Mouse (Mus musculus) midbrain, embryonic 14.5 days (tissue): ENCODE data around the gene Scpep1. TPM values are rescaled to one million over a fixed set of nuclear protein-coding genes. Genes with fewer than 3 reads are reported as not detected.

Experiments
- ATAC-seq: fragments of 200-750 bp; cut with Nextera tagmentation; 2 replicates; pipeline ENCODE4 v1.8.0; 2017; ENCODE audit warnings: moderate number of reproducible peaks, moderate library complexity; ENCODE audit not compliant: low FRiP score, low TSS enrichment
- DNase-seq: peaks from one replicate; pipeline ENCODE4 v3.0.0-alpha.2; 2015
- H3K27ac ChIP-seq: fragments of 300-500 bp; sonication (generic); replicated peaks from 2 replicates; pipeline ENCODE4 v1.5.1; 2014; ENCODE audit warnings: mild to moderate bottlenecking, low read depth, low read length, moderate library complexity
- H3K27me3 ChIP-seq: fragments of 300-500 bp; sonication (generic); 2 replicates; pipeline ENCODE4 v1.6.1; 2014; ENCODE audit warnings: low read length, control low read depth, mixed read lengths; ENCODE audit not compliant: control insufficient read depth, insufficient read depth
- H3K36me3 ChIP-seq: fragments of 300-500 bp; sonication (generic); 2 replicates; pipeline ENCODE4 v1.6.1; 2014; ENCODE audit warnings: low read length, control low read depth; ENCODE audit not compliant: control insufficient read depth, insufficient read depth
- H3K4me1 ChIP-seq: fragments of 300-500 bp; sonication (generic); 2 replicates; pipeline ENCODE4 v1.6.1; 2014; ENCODE audit warnings: mild to moderate bottlenecking, antibody characterized with exemption, low read length, control low read depth; ENCODE audit not compliant: control insufficient read depth, insufficient read depth
- H3K4me2 ChIP-seq: fragments of 300-500 bp; sonication (generic); 2 replicates; pipeline ENCODE4 v1.6.1; 2014; ENCODE audit warnings: mild to moderate bottlenecking, low read length, moderate library complexity
- H3K4me3 ChIP-seq: fragments of 300-500 bp; sonication (generic); replicated peaks from 2 replicates; pipeline ENCODE4 v1.5.1; 2014; ENCODE audit warnings: low read depth, low read length
- H3K9ac ChIP-seq: fragments of 300-500 bp; sonication (generic); replicated peaks from 2 replicates; pipeline ENCODE4 v1.6.1; 2014; ENCODE audit warnings: mild to moderate bottlenecking, low read length, moderate library complexity
- H3K9me3 ChIP-seq: fragments of 300-500 bp; sonication (generic); 2 replicates; pipeline ENCODE4 v1.6.1; 2016; ENCODE audit warnings: low read length, control low read depth, mixed read lengths; ENCODE audit not compliant: control insufficient read depth
- WGBS: fragments of 180-500 bp; shearing (Covaris S2); extraction: QIAGEN DNeasy Blood & Tissue Kit; methylation state at CpG from one replicate; pipeline ENCODE4 v1.1.7; 2014; 5-methylcytosine and 5-hydroxymethylcytosine counted together
- polyA plus RNA-seq: library from polyadenylated mRNA; unstranded; fragments of >200 nt; fragmentation: Nextera tagmentation; extraction: Ambion mirVana; gene quantifications from 2 replicates; pipeline ENCODE4 v1.2.1, GENCODE M21; 2014

The Scpep1 gene
- polyA plus RNA-seq, 1 experiment from 2014 or later, result 26.8 TPM

DNA sequence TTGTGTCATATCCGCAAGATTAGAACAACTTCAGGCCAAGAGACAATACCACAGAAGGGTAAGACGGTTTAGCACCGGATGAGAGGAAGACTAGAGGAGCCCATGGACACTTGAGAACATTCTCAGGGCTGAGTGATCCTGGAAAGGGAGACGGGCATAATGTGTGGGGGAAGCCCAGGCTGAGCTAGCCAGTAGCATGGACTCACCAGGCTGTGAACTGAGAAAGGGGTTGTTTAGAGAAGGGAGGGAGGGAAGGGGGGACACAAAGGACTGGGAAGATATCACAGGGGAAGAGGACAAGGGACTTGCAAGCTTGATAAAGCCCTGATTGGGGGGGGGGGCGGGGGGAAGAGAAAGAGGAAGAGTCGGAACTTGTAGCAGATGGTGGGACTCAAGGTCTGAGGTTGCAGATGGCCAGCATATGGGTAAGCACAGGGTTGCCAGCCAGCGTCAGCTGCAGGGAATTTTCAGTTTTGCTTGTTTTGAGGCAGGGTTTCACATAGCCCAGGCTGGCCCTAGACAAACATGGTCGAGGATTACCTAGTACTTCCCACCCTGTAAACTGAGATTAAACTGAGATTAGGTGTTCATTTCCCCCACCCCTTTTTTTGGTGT is 9.2 kb downstream of the Scpep1 start:
- DNase-seq, result no peak
- Histone ChIP-seq H3K9ac (no peak overlapping the region), H3K27ac (no peak overlapping the region), H3K4me2 (no peak overlapping the region), H3K4me3 (no peak overlapping the region), H3K27me3 (no peaks in the 10 kb centered on the region), H3K4me1 (no peaks in the 10 kb centered on the region), H3K9me3 (no peaks in the 10 kb centered on the region), H3K36me3 (peaks cover 14% of the 10 kb centered on the region; the same call in 1 of the 2 replicates)
- 81% methylated on average over 8 of the region's 8 CpGs for WGBS
- no peak for ATAC-seq

DNA sequence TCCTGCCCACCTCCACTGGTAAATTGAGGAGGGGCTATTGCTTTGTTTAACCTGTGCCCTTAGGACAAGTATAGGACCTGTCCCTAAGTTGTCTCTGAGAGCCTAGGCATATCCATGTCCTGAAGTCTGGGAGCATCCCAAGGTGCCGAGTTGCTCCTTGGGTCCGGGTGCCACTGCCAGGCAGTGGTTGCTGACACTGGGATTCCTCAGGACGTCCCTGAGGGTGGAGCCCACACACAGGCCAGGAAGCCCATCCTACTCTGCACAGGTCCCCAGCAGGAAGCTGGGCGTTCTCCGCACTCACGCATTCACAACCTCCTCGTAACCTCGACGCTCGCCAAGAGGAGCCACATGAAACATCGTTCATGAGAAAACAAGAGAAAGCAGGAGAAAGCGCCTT is 13.8 kb downstream of the Scpep1 start:
- Histone ChIP-seq H3K27ac (no peak overlapping the region), H3K4me3 (no peak overlapping the region), H3K4me1 (no peaks in the 10 kb centered on the region), H3K36me3 (peaks cover 10% of the 10 kb centered on the region; the same call in 1 of the 2 replicates), H3K4me2 (no peak overlapping the region), H3K9ac (no peak overlapping the region), H3K9me3 (no peaks in the 10 kb centered on the region), H3K27me3 (no peaks in the 10 kb centered on the region)
- ATAC-seq (no peak), DNase-seq (no peak)
- WGBS, result 85% methylated on average over 12 of the region's 12 CpGs

- Histone ChIP-seq H3K4me3 (no peak overlapping the region), H3K36me3 (0 out of 2 replicates have a peak, but pooled peaks cover 12% of the 10 kb centered on the region), H3K27ac (no peak overlapping the region), H3K4me2 (no peak overlapping the region), H3K9ac (no peak overlapping the region), H3K4me1 (no peaks in the 10 kb centered on the region), H3K27me3 (no peaks in the 10 kb centered on the region), H3K9me3 (no peaks in the 10 kb centered on the region)
- 98% methylated on average over 4 of the region's 4 CpGs for WGBS
- ATAC-seq (no peak), DNase-seq (no peak)
These were observed 15.6 kb downstream of the Scpep1 start for GRCm38 (mm10) chr11:88939634-88940033.

GRCm38 (mm10) chr11:88938770-88939169 is 16.5 kb downstream of the Scpep1 start:
- 96% methylated on average over 2 of the region's 2 CpGs for WGBS
- Histone ChIP-seq H3K27ac (no peak overlapping the region), H3K9ac (no peak overlapping the region), H3K4me1 (no peaks in the 10 kb centered on the region), H3K36me3 (0 out of 2 replicates have a peak, but pooled peaks cover 6% of the 10 kb centered on the region), H3K4me3 (no peak overlapping the region), H3K27me3 (no peaks in the 10 kb centered on the region), H3K4me2 (no peak overlapping the region), H3K9me3 (no peaks in the 10 kb centered on the region)
- no peak for DNase-seq
- no peak for ATAC-seq

- Histone ChIP-seq H3K36me3 (0 out of 2 replicates have a peak, but pooled peaks cover 6% of the 10 kb centered on the region), H3K4me2 (no peak overlapping the region), H3K4me1 (no peaks in the 10 kb centered on the region), H3K9ac (no peak overlapping the region), H3K27me3 (no peaks in the 10 kb centered on the region), H3K9me3 (no peaks in the 10 kb centered on the region), H3K27ac (no peak overlapping the region), H3K4me3 (no peak overlapping the region)
- DNase-seq (no peak), ATAC-seq (no peak)
- 91% methylated on average over 2 of the region's 2 CpGs for WGBS
These were observed 17.4 kb downstream of the Scpep1 start for GRCm38 (mm10) chr11:88937886-88938285.

- Histone ChIP-seq H3K4me2 (no peak overlapping the region), H3K27me3 (no peaks in the 10 kb centered on the region), H3K27ac (no peak overlapping the region), H3K9ac (no peak overlapping the region), H3K36me3 (peaks cover 10% of the 10 kb centered on the region; the same call in 1 of the 2 replicates), H3K4me3 (no peak overlapping the region), H3K9me3 (no peaks in the 10 kb centered on the region), H3K4me1 (no peaks in the 10 kb centered on the region)
- WGBS, result 94% methylated on average over 19 of the region's 19 CpGs
- no peak for ATAC-seq
- no peak for DNase-seq
These were observed 20.9 kb downstream of the Scpep1 start for GRCm38 (mm10) chr11:88934089-88935000.

GRCm38 (mm10) chr11:88933030-88933429 is 22.2 kb downstream of the Scpep1 start:
- DNase-seq (no peak), ATAC-seq (no peak)
- Histone ChIP-seq H3K27ac (no peak overlapping the region), H3K36me3 (peaks cover 21% of the 10 kb centered on the region), H3K9ac (no peak overlapping the region), H3K9me3 (no peaks in the 10 kb centered on the region), H3K4me1 (no peaks in the 10 kb centered on the region), H3K27me3 (no peaks in the 10 kb centered on the region), H3K4me2 (no peak overlapping the region), H3K4me3 (no peak overlapping the region)
- 92% methylated on average over 9 of the region's 9 CpGs for WGBS

DNA sequence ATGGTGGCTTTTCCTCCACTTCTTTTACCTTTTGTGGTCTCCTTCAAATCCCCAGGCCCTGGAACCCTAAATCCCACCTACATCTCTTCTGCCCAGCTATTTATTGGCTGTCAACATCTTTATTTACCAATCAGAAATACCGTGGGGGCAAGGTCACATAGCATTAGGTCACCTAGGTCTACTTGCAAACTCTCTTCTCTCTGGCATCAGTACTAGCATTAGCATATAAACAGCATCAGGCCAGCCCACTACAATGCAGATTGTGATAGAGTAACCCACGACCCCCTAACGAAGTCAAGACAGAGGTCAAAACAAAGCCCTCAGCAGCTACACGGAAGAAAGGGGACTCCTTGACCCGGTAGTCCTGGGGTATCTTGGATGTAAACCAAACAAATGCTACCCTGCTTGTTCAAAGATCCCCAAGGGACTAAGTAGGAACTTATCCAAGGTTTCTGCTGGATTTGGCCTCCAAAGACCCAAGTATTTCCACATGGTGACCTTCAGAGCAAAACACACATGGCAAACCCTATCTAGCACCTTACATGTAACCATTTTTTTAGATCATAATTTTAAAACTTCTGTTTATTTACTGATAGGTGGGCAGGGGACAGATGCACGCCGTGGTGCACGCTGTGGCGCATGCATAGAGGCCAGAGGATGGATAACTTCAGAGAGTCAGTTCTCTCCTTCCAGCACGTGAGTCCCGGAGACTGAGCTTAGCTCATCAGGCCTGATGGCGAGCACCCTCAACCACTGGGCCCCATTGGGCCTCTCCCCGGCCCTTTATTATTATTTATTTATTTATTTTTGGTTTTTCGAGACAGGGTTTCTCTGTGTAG is 23.4 kb downstream of the Scpep1 start:
- DNase-seq, result no peak
- H3K36me3 ChIP-seq, result peaks cover 21% of the 10 kb centered on the region
- no peaks in the 10 kb centered on the region for H3K27me3 ChIP-seq
- H3K9ac ChIP-seq, result no peak overlapping the region
- no peaks in the 10 kb centered on the region for H3K9me3 ChIP-seq
- H3K4me1 ChIP-seq, result no peaks in the 10 kb centered on the region
- ATAC-seq, result no peak
- H3K4me2 ChIP-seq, result no peak overlapping the region
- H3K4me3 ChIP-seq, result no peak overlapping the region
- 77% methylated on average over 14 of the region's 14 CpGs for WGBS
- no peak overlapping the region for H3K27ac ChIP-seq
